Mouse (Mus musculus) frontal cortex, adult (tissue): ENCODE results near the gene 1700030J22Rik.
A peak's percentile ranks its signal among the peaks of the same experiment; 100 is the strongest.

Experiments
- ATAC-seq: cut with Nextera tagmentation; 2 replicates; pipeline ENCODE4 v1.9.2; 2017; ENCODE audit warnings: mild to moderate bottlenecking, moderate library complexity, mixed read lengths; ENCODE audit not compliant: low TSS enrichment

The 1700030J22Rik gene

GRCm38 (mm10) chr8:116951778-116952177 is 27.0 kb downstream of the 1700030J22Rik start:
- ATAC-seq, result no peak

GRCm38 (mm10) chr8:116951369-116951768 is 27.4 kb downstream of the 1700030J22Rik start:
- ATAC-seq, result no peak

GRCm38 (mm10) chr8:116947589-116947988 is 31.2 kb downstream of the 1700030J22Rik start:
- no peak for ATAC-seq

- no peak for ATAC-seq
These were observed 31.9 kb downstream of the 1700030J22Rik start for GRCm38 (mm10) chr8:116946851-116947250.

- ATAC-seq, result peak; percentile 74
These were observed 32.4 kb downstream of the 1700030J22Rik start for GRCm38 (mm10) chr8:116946268-116946838.

GRCm38 (mm10) chr8:116945169-116945910 is 33.4 kb downstream of the 1700030J22Rik start:
- no peak for ATAC-seq

GRCm38 (mm10) chr8:116944385-116944696 is 34.4 kb downstream of the 1700030J22Rik start:
- no peak for ATAC-seq

GRCm38 (mm10) chr8:116943555-116944384 is 35.0 kb downstream of the 1700030J22Rik start:
- peak; percentile 55 for ATAC-seq

GRCm38 (mm10) chr8:116943161-116943554 is 35.6 kb downstream of the 1700030J22Rik start, which contains the start of gene Atmin:
Gene Atmin (plus strand): TSS chr8:116943393.
- ATAC-seq, result peak; percentile 58

GRCm38 (mm10) chr8:116942284-116943058 is 36.3 kb downstream of the 1700030J22Rik start:
- no peak for ATAC-seq

- ATAC-seq, result no peak
These were observed 43.3 kb downstream of the 1700030J22Rik start for GRCm38 (mm10) chr8:116935506-116935905.

- no peak for ATAC-seq
These were observed 43.8 kb downstream of the 1700030J22Rik start for GRCm38 (mm10) chr8:116934976-116935375.

GRCm38 (mm10) chr8:116928588-116928987 is 50.2 kb downstream of the 1700030J22Rik start:
- ATAC-seq, result no peak

- ATAC-seq, result no peak
These were observed 50.9 kb downstream of the 1700030J22Rik start for GRCm38 (mm10) chr8:116927880-116928279.

GRCm38 (mm10) chr8:116923526-116923925 is 55.2 kb downstream of the 1700030J22Rik start:
- no peak for ATAC-seq

- no peak for ATAC-seq
These were observed 56.5 kb downstream of the 1700030J22Rik start for GRCm38 (mm10) chr8:116922060-116922757.

- peak; percentile 97 for ATAC-seq
These were observed 57.3 kb downstream of the 1700030J22Rik start, which contains the start of the genes Cmc2 and Cenpn for GRCm38 (mm10) chr8:116921337-116922059. Gene Cmc2 (minus strand): TSS chr8:116921455. Gene Cenpn (plus strand): TSS chr8:116921730.

- peak; percentile 62 for ATAC-seq
These were observed 57.8 kb downstream of the 1700030J22Rik start for GRCm38 (mm10) chr8:116921005-116921336.
